Mouse (Mus musculus) heart, adult 8-10 months (tissue): Measurements from ENCODE around the gene Cdkn2aipnl. TPM values are rescaled to one million over a fixed set of nuclear protein-coding genes. Genes with fewer than 3 reads are reported as not detected.

Experiments used
- DNase-seq: peaks from one replicate; pipeline ENCODE4 v3.0.0; 2022; ENCODE audit warnings: low spot score
- total RNA-seq, 4 experiments: library from RNA; stranded (reverse); gene quantifications; 2 replicates each; pipeline ENCODE4 v1.2.4; 2022

The Cdkn2aipnl gene
- 10 to 100 TPM in 3 of 4 experiments, 1 to 10 TPM in 1; 9.1 to 11.6 (median 10.4) TPM for total RNA-seq

- DNase-seq: peak; percentile 95
These were observed at the start of gene Cdkn2aipnl for GRCm38 (mm10) chr11:51967443-51968401. TSS of gene Cdkn2aipnl (plus strand) at chr11:51967661.

GRCm38 (mm10) chr11:51917951-51918350 lies 49.5 kb upstream of the Cdkn2aipnl start:
- DNase-seq: no peak

- DNase-seq: no peak
These were observed 48.9 kb upstream of the Cdkn2aipnl start for GRCm38 (mm10) chr11:51918576-51918975.

GRCm38 (mm10) chr11:51921355-51922125 lies 45.9 kb upstream of the Cdkn2aipnl start:
- DNase-seq: no peak

- DNase-seq: no peak
These were observed 45.0 kb upstream of the Cdkn2aipnl start for GRCm38 (mm10) chr11:51922421-51922841.

- no peak for DNase-seq
These were observed 41.9 kb upstream of the Cdkn2aipnl start for GRCm38 (mm10) chr11:51925595-51925994.

- DNase-seq: no peak
These were observed 41.1 kb upstream of the Cdkn2aipnl start for GRCm38 (mm10) chr11:51926385-51926784.

- DNase-seq: no peak
These were observed 40.4 kb upstream of the Cdkn2aipnl start for GRCm38 (mm10) chr11:51927106-51927505.

GRCm38 (mm10) chr11:51931138-51931537 lies 36.3 kb upstream of the Cdkn2aipnl start:
- DNase-seq: no peak

- DNase-seq: peak; percentile 58
These were observed 35.7 kb upstream of the Cdkn2aipnl start for GRCm38 (mm10) chr11:51931790-51932189.

- DNase-seq: no peak
These were observed 33.2 kb upstream of the Cdkn2aipnl start for GRCm38 (mm10) chr11:51934230-51934629.

GRCm38 (mm10) chr11:51935636-51936434 lies 31.6 kb upstream of the Cdkn2aipnl start:
- no peak for DNase-seq

- no peak for DNase-seq
These were observed 30.1 kb upstream of the Cdkn2aipnl start for GRCm38 (mm10) chr11:51937361-51937781.

GRCm38 (mm10) chr11:51938817-51939589 lies 28.5 kb upstream of the Cdkn2aipnl start:
- DNase-seq: no peak

GRCm38 (mm10) chr11:51939590-51939955 lies 27.9 kb upstream of the Cdkn2aipnl start:
- DNase-seq: no peak

GRCm38 (mm10) chr11:51940511-51940955 lies 26.9 kb upstream of the Cdkn2aipnl start:
- no peak for DNase-seq

- DNase-seq: no peak
These were observed 24.6 kb upstream of the Cdkn2aipnl start for GRCm38 (mm10) chr11:51942602-51943499.

GRCm38 (mm10) chr11:51943500-51943841 lies 24.0 kb upstream of the Cdkn2aipnl start:
- DNase-seq: no peak

- DNase-seq: no peak
These were observed 23.2 kb upstream of the Cdkn2aipnl start for GRCm38 (mm10) chr11:51944239-51944638.

- no peak for DNase-seq
These were observed 21.9 kb upstream of the Cdkn2aipnl start for GRCm38 (mm10) chr11:51945548-51945947.
